Mouse (Mus musculus) cerebellum, adult (tissue): ENCODE measurements at regions not wholly inside any gene's neighbourhood (a gene's known extent, or its start where the extent isn't known, plus 50 kb on each side); places are given as distances from the start of the nearest gene placed in this dataset.

Experiments
- ATAC-seq: cut with Nextera tagmentation; 2 replicates; pipeline ENCODE4 v1.9.2; 2017; ENCODE audit warnings: mild to moderate bottlenecking, moderate library complexity, mixed read lengths; ENCODE audit not compliant: insufficient number of reproducible peaks, low FRiP score, low TSS enrichment

DNA sequence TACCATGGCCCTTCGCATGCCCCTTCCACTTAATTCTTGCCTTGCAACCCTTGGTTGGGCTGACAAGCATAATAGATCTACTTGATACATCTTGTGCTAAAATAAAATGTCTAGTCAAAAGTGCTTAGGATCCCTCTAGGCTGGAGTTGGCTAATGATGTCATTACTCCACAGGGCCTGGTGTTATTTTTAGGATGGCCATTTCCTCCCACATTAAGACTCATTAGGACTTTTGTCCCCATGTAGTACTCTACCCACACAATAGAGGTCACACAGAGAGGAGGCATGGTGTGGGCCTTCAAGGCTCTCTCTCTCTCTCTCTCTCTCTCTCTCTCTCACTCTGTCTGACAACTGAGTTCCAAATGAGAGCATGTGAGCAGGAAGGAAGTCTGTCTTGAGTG, 60.4 kb upstream of the Cadm1 start:
- no peak for ATAC-seq

DNA sequence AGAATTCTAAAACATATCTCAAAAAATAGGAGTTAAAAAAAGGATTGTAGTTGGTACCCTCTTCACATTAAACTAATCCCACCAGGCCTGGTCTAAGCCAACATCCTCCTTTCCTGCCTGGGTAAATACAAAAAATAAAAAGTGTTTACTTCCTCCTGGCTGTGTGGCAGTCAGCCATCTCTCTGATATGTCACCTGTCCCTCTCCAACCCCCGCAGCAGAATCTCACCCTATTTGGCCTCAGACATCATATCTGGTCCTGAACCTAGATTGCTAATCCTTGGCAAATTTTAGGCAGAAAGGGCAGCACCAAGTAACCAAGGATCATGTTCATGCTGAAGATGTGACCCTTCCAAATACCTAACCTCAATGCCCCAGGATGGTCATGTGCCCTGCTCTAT, 59.2 kb upstream of the Cadm1 start:
- no peak for ATAC-seq

DNA sequence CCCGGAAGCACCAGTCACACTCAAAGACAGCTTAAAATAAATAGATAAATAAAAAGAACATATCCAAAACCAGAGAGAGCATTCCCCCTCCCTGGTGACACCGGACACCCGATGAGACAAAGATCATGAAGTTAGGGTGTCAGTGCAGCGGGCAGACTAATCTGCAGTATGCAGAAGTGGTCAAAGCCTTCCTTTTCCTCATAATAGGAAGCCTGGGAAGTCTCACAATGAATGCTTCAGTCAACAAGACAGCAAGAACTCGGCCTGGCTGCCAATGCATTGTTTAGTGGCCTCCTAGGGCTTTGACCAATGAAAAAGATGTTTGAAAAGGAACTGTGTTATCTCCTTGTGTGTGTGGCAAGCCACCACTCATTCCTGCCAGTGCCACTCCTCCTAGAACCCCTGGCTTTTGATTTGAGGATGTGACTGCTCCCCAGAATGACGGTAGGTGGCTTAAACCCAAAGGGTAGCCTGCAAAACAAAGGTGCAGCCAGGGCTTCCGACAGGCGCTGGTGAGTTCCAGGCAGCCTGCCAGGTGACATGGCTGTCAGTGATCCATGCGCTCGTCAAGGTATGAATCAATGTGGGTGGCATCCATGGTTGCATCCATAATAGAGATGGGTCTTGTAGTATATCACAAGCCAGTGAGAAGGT, 58.1 kb upstream of the Cadm1 start:
- ATAC-seq = no peak

DNA sequence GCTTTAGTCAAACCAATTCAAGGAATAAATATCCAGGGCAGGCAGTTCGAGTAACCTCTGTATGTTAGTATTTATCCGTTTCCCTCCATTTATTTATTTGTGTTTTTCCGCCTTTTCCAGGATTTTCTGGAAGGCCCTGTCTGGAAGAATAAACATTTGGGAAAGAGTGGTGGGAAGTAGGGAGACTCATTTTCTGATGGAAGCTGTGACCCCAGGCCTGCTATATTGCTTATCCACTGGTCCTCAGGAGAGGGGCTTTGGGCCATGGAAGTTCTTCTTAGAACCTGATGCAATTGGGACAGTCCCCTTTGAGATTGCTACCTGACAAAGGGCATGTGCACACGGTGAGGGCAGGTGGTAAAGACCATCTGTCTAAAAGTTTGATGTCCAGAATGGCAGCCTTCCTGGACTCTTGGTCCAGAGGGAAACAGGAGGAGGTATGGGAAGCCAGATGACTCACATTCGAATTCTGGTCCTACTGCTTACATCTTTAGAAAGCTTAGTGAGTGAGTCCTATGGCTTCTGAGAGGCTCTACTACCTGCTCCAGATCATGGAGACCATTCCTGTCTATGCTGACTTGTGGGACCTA, 56.1 kb upstream of the Cadm1 start:
- ATAC-seq = no peak

DNA sequence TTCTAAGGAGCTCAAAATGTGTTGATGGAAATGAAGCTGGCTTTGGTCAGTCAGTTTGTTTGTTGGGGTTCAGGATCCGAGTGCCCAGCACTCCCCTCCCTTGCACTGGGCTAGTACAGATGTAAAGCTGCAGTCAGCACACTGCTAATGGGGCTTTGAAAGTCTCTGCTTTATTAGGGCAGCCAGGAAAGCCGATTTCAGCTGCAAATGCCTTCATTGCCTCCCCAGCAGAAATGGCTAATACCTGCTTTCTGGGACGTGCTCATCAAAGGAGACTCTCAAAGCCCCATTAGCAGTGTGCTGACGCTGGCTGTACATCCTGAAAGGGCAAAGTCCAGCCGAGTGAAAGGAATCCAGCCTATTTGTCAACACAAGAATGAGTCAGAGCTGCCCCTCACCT, 55.2 kb upstream of the Cadm1 start:
- ATAC-seq = no peak

DNA sequence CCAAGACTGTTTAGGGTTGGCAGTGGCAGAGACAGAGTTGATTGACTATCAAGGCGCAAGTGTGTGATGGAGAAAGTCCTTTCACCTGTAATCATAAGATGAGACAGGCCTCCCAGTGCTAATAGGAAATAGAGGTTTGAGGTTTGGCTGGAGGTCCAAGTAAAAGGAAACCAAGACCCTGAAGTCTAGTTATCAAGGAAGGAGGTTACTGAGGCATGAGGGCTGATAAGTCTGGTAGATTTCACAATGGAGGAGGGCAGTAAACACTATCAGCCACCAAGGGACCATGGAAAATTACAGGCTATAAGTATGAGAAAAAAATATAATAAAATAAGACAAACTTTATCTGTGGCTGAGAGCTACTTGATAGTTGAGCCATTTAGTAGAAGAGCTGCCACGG, 52.1 kb upstream of the Cadm1 start:
- no peak for ATAC-seq
